Mouse (Mus musculus) midbrain, embryonic 16.5 days (tissue): Measurements from ENCODE around the gene Anxa9. TPM values are rescaled to one million over a fixed set of nuclear protein-coding genes. Genes with fewer than 3 reads are reported as not detected.
A peak's percentile ranks its signal among the peaks of the same experiment; 100 is the strongest.
"Not testable (repeated sequence)": the region's sequence is repeated elsewhere in the genome, so short reads cannot be mapped to it uniquely, and the experiment has no call there.

Experiments
- ATAC-seq: fragments of 200-750 bp; cut with Nextera tagmentation; 2 replicates; pipeline ENCODE4 v1.8.0; 2017; ENCODE audit warnings: moderate TSS enrichment
- H3K27ac ChIP-seq: fragments of 300-500 bp; sonication (generic); 2 replicates; pipeline ENCODE4 v1.5.1; 2014; ENCODE audit warnings: mild to moderate bottlenecking, low read length, mixed read lengths
- H3K27me3 ChIP-seq: fragments of 300-500 bp; sonication (generic); 2 replicates; pipeline ENCODE4 v1.6.1; 2014; ENCODE audit warnings: low read depth, low read length, mixed read lengths; ENCODE audit not compliant: control insufficient read depth, insufficient read depth
- H3K36me3 ChIP-seq: fragments of 300-500 bp; sonication (generic); 2 replicates; pipeline ENCODE4 v1.6.1; 2014; ENCODE audit warnings: mild to moderate bottlenecking, low read length, moderate library complexity, mixed read lengths; ENCODE audit not compliant: control insufficient read depth, insufficient read depth
- H3K4me1 ChIP-seq: fragments of 300-500 bp; sonication (generic); 2 replicates; pipeline ENCODE4 v1.6.1; 2014; ENCODE audit warnings: mild to moderate bottlenecking, low read length, mixed read lengths; ENCODE audit not compliant: control insufficient read depth, insufficient read depth
- H3K4me2 ChIP-seq: fragments of 300-500 bp; sonication (generic); 2 replicates; pipeline ENCODE4 v1.6.1; 2014; ENCODE audit warnings: mild to moderate bottlenecking, low read length, mixed read lengths
- H3K4me3 ChIP-seq: fragments of 300-500 bp; sonication (generic); 2 replicates; pipeline ENCODE4 v1.5.1; 2014; ENCODE audit warnings: low read depth, mild to moderate bottlenecking, low read length, moderate library complexity, mixed read lengths
- H3K9ac ChIP-seq: fragments of 300-500 bp; sonication (generic); 2 replicates; pipeline ENCODE4 v1.6.1; 2014; ENCODE audit warnings: low read depth, low read length, mixed read lengths
- H3K9me3 ChIP-seq: fragments of 300-500 bp; sonication (generic); replicated peaks from 2 replicates; pipeline ENCODE4 v1.6.1; 2014; ENCODE audit warnings: mild to moderate bottlenecking, low read length, mixed read lengths; ENCODE audit not compliant: control insufficient read depth, poor library complexity, severe bottlenecking
- WGBS: fragments of 180-500 bp; shearing (Covaris S2); extraction: QIAGEN DNeasy Blood & Tissue Kit; methylation state at CpG from one replicate; pipeline ENCODE4 v1.1.7; 2014; 5-methylcytosine and 5-hydroxymethylcytosine counted together
- polyA plus RNA-seq: library from polyadenylated mRNA; unstranded; fragments of >200 nt; fragmentation: Nextera tagmentation; extraction: Ambion mirVana; gene quantifications from 2 replicates; pipeline ENCODE4 v1.2.1, GENCODE M21; 2015

The Anxa9 gene
- 0.23 and 0.34 TPM in 2 replicates for polyA plus RNA-seq

DNA sequence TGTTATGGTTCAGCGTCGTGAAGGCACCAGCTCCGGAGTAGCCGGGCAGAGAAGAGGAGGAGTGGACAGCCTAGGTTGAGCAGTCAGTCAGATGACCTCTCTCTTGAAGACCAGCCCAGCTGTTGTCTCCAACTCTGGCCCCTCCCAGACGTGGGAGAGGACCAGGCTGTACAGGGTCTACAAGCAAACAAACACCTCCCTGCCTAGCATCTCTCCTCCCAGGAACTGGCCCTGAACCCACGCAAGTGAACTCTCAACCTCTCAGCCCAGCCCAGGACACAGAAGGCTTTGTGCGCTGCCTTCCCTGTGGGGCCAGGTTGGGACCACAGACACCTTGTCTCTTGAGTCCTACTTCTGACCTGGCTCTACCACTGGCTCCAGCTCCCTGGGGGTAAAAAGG is at the start of gene Anxa9:
Gene Anxa9 (minus strand): TSS at position 77 of the 400 bp plus-strand sequence.
- Histone ChIP-seq H3K4me1 (no peaks in the 10 kb centered on the region), H3K9me3 (no peaks in the 10 kb centered on the region), H3K27me3 (no peaks in the 10 kb centered on the region), H3K27ac (no peak within 1 kb of the TSS), H3K4me3 (no peak within 1 kb of the TSS), H3K4me2 (no peak within 1 kb of the TSS), H3K9ac (no peak within 1 kb of the TSS), H3K36me3 (no peaks in the 10 kb centered on the region)
- ATAC-seq: no peak
- WGBS: 80% methylated on average over 7 of the region's 7 CpGs

DNA sequence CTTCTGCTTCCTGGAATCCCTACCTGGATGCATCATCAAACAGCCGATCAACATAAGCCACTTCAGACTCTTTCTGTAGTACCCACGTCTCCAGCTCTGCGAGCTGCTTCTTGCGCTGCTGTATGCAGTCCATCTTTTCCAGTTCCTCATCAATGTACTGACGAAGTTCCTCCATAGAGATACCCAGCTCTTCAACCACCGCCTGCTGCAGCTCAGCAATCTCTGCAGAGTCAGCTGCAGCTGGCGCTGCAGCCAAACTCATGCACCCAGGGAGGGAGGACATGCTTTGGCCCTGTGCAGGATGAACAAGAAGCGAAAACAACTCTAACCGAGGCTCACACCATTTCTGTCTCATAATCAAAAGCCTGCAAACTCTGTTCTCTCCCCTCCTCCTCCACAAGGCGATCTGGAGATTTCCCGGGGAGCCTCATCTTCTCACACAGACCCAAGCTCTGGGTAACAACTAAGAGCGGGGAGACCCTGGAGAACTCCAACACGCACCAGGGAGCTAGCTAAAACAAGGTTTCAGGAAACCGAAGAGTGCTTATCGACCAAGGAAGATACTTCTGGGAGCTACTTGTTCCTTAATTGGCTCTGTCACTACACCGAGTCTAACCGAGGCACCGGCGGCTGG is 49.1 kb upstream of the Anxa9 start:
- not testable (repeated sequence) for H3K9me3 ChIP-seq, H3K27ac ChIP-seq, H3K27me3 ChIP-seq, H3K9ac ChIP-seq, H3K4me1 ChIP-seq, ATAC-seq
- Histone ChIP-seq H3K36me3 (peaks cover 14% of the 10 kb centered on the region; the same call in 1 of the 2 replicates), H3K4me3 (peak overlapping the region; percentile 48), H3K4me2 (peak overlapping the region; percentile 51)
- WGBS: 22% methylated on average over 4 of the region's 19 CpGs

DNA sequence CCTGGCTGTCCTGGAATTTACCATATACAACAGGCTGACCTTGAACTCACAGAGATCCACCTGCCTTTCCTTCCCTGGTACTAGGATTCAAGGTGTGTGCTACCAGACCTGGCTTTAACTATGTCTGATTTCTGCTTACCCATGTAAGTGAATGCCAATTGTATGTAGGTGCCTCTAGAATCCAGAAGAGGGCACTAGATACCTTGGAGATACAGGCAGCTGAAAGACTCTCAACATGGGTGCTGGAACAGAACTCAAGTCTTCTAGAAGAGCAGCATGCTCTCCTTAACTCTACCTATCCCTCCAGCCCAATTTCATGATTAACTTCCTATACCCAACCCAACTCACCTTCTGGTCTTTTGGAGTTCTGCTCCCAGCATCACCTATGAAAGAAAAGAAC is 42.5 kb upstream of the Anxa9 start:
- Histone ChIP-seq H3K9ac (no peak overlapping the region), H3K4me2 (no peak overlapping the region), H3K27ac (no peak overlapping the region), H3K36me3 (peaks cover 54% of the 10 kb centered on the region), H3K9me3 (no peaks in the 10 kb centered on the region), H3K27me3 (no peaks in the 10 kb centered on the region), H3K4me1 (no peaks in the 10 kb centered on the region), H3K4me3 (no peak overlapping the region)
- no peak for ATAC-seq

DNA sequence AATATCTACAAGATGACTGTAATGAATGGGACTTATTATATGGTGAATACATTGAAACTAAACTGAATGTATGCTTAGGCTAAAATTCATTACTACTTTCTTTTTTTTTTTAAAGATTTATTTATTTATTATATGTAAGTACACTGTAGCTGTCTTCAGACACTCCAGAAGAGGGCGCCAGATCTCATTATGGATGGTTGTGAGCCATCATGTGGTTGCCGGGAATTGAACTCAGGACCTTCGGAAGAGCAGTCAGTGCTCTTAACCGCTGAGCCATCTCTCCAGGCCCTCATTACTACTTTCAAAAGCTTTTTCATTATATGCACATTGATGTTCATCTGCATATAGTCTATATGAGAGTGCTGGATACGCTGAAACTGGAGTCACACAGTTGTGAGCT is 41.4 kb upstream of the Anxa9 start:
- H3K9ac ChIP-seq, ATAC-seq, H3K27ac ChIP-seq, H3K4me2 ChIP-seq, H3K27me3 ChIP-seq, H3K4me3 ChIP-seq, H3K4me1 ChIP-seq, H3K9me3 ChIP-seq: not testable (repeated sequence)
- WGBS: 95% methylated on average over 4 of the region's 5 CpGs
- peaks cover 50% of the 10 kb centered on the region for H3K36me3 ChIP-seq

DNA sequence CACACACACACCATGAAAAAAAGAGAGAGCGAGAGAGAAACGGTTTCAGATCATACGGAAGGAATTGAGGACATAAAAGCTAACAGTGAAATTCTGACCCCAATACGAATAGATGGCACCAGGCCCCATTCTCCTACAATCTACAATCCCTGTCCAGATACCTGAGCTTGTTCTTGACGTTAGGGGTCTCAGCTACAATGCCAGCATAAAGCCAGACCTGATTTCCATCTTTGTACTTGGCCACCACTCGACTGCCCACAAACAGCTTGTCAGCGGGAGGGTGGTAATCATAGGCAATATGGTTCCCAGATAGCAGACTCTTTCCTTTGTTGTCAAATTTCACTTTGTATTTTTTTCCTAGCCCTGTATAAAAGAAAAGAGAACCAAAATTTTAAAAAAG is 39.5 kb upstream of the Anxa9 start:
- no peak for ATAC-seq
- Histone ChIP-seq H3K9ac (no peak overlapping the region), H3K27me3 (no peaks in the 10 kb centered on the region), H3K27ac (no peak overlapping the region), H3K9me3 (no peaks in the 10 kb centered on the region), H3K4me1 (no peaks in the 10 kb centered on the region), H3K4me3 (no peak overlapping the region), H3K36me3 (peaks cover 51% of the 10 kb centered on the region), H3K4me2 (no peak overlapping the region)
- 96% methylated on average over 7 of the region's 7 CpGs for WGBS

DNA sequence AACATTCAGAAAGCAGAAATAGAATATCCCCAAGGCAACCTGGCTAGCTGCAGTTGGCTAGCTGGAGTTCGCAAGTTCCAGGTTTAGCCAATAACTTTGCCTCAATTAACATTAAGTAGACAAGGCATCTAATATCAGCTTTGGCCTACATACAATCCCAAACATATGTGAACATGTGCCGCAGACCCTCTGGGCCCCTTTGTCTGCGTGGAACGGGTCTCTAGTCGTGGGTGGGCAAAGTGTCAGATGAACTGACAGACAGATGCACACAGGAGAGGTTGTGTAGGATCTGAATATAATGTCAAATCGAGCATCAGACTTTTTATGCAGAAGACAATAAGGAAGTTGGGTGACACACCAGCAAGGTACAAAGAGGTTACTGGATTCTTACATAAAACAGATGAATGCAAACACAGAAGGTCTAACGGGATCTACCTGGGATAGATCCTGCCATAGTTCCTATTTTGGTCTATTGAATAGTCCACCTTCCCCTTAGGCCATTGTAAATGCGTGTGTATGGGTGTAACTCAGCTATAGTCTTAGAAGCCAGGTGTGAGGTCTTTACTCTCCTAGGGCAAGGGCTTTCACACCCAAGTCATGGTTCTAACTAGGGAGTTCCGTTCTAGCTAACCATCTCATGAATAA is 36.5 kb upstream of the Anxa9 start:
- 96% methylated on average over 9 of the region's 9 CpGs for WGBS
- H3K9me3 ChIP-seq, H3K4me2 ChIP-seq, H3K4me3 ChIP-seq, H3K9ac ChIP-seq, ATAC-seq, H3K27ac ChIP-seq, H3K4me1 ChIP-seq, H3K27me3 ChIP-seq: not testable (repeated sequence)
- peaks cover 61% of the 10 kb centered on the region for H3K36me3 ChIP-seq

DNA sequence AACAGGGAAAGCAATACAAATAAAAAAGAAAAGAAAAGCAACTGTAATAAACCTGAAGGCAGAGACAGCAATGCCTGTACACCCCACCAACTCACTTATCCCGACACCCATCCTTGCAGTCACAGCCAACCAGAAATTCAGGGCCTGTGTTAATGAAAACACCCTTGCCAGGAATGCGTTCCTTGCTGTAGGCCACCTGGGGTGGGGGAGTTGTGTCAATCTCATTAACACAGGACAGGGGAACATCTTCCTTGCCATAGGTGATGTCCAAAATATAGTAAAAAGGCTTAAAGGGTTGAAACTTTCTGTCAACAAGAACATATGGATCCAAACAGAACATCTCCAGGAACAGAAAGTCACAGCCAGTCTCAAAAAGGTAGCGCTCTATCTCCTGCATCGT is 31.3 kb upstream of the Anxa9 start:
- ATAC-seq: no peak
- WGBS: 95% methylated on average over 4 of the region's 4 CpGs

DNA sequence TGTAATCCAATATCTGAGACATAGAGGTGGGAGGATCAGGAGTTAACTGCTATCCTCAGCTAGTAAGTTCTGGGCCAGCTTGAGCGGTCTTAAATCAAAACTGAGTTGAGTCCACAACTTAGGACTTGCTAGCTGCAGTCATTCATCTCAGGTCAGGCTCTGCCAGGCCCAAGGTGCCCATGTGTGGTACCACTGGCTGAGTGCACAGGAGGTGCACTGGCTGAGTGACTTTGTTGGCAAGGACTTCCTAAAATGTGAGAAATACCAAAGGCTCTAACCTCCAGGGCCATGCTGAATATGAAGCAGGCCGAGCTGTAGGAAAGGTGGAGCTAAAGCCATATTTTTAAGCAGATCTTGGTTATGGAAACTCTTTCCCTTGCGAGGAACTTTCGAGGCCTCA is 30.4 kb upstream of the Anxa9 start:
- Histone ChIP-seq H3K36me3 (peaks cover 70% of the 10 kb centered on the region), H3K27me3 (no peaks in the 10 kb centered on the region), H3K9ac (no peak overlapping the region), H3K27ac (no peak overlapping the region), H3K4me1 (no peaks in the 10 kb centered on the region), H3K9me3 (no peaks in the 10 kb centered on the region), H3K4me3 (no peak overlapping the region), H3K4me2 (no peak overlapping the region)
- ATAC-seq: no peak
- WGBS: 97% methylated on average over 4 of the region's 4 CpGs

More for the DNA sequence above, 31.3 kb upstream of the Anxa9 start:
- Histone ChIP-seq H3K27ac (no peak overlapping the region), H3K9ac (no peak overlapping the region), H3K27me3 (no peaks in the 10 kb centered on the region), H3K4me3 (no peak overlapping the region), H3K36me3 (peaks cover 69% of the 10 kb centered on the region), H3K4me2 (no peak overlapping the region), H3K9me3 (no peaks in the 10 kb centered on the region), H3K4me1 (no peaks in the 10 kb centered on the region)

DNA sequence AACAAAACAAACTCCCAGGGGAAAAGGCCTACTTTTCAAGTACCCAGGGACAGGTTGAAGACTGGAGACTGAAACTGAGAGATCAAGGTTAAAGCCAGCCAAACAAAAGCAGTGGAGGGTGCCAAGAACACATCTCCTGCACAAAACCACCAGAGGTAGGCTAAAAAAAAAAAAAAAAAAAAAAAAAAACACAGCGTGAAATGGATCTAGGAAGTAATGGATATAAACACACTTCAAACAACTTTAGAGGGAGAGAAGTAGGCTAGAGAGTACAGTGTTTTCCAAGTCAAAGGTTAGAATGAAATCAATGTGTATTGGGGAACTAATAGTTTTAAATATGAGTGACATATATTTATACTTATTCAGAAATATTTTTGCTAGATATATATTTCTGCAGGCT is 24.6 kb upstream of the Anxa9 start:
- ATAC-seq: no peak
- Histone ChIP-seq H3K27ac (no peak overlapping the region), H3K36me3 (peaks cover 50% of the 10 kb centered on the region), H3K4me1 (no peaks in the 10 kb centered on the region), H3K9me3 (no peaks in the 10 kb centered on the region), H3K4me2 (no peak overlapping the region), H3K4me3 (no peak overlapping the region), H3K27me3 (no peaks in the 10 kb centered on the region), H3K9ac (no peak overlapping the region)
- WGBS: 70% methylated on average over 1 of the region's 1 CpGs
